Mouse (Mus musculus): ENCODE measurements at regions not wholly inside any gene's neighbourhood (a gene's known extent, or its start where the extent isn't known, plus 50 kb on each side); places are given as distances from the start of the nearest gene placed in this dataset.

GRCm38 (mm10) chr10:22921035-22921965 lies 101.3 kb upstream of the Tcf21 start:
- TF ChIP-seq CTCF (IDR thresholded peaks at IDR 0.05; ENCODE audit: insufficient read depth, low read length) = no peak
- no peak for TF ChIP-seq POLR2A (IDR thresholded peaks at IDR 0.05; ENCODE audit: borderline replicate concordance, extremely low read depth, low read depth, low read length)
- Histone ChIP-seq H3K4me3 (replicated peaks; ENCODE audit: extremely low read depth, low read depth, low read length) (no peak overlapping the region), H3K4me1 (ENCODE audit: control insufficient read depth, insufficient read depth, low read length) (no peaks in the 10 kb centered on the region; the same call in 1 of the 2 replicates)
- 62% methylated on average over 11 of the region's 11 CpGs for WGBS
- no peak for DNase-seq

- no peak for DNase-seq
- TF ChIP-seq POLR2A (IDR thresholded peaks at IDR 0.05; ENCODE audit: borderline replicate concordance, extremely low read depth, low read depth, low read length) (no peak), CTCF (IDR thresholded peaks at IDR 0.05; ENCODE audit: insufficient read depth, low read length) (no peak)
- 63% methylated on average over 1 of the region's 1 CpGs for WGBS
- Histone ChIP-seq H3K4me1 (ENCODE audit: control insufficient read depth, insufficient read depth, low read length) (no peaks in the 10 kb centered on the region; the same call in 1 of the 2 replicates), H3K4me3 (replicated peaks; ENCODE audit: extremely low read depth, low read depth, low read length) (no peak overlapping the region)
Measured at GRCm38 (mm10) chr10:22919869-22920268, 99.9 kb upstream of the Tcf21 start.

GRCm38 (mm10) chr10:22917797-22918196 lies 97.8 kb upstream of the Tcf21 start:
- WGBS = 100% methylated on average over 1 of the region's 1 CpGs
- Histone ChIP-seq H3K4me3 (replicated peaks; ENCODE audit: extremely low read depth, low read depth, low read length) (no peak overlapping the region), H3K4me1 (ENCODE audit: control insufficient read depth, insufficient read depth, low read length) (no peaks in the 10 kb centered on the region; the same call in 1 of the 2 replicates)
- no peak for DNase-seq
- TF ChIP-seq CTCF (IDR thresholded peaks at IDR 0.05; ENCODE audit: insufficient read depth, low read length) = no peak
- no peak for TF ChIP-seq POLR2A (IDR thresholded peaks at IDR 0.05; ENCODE audit: borderline replicate concordance, extremely low read depth, low read depth, low read length)

GRCm38 (mm10) chr10:22915785-22916514 lies 96.0 kb upstream of the Tcf21 start:
- Histone ChIP-seq H3K4me1 (ENCODE audit: control insufficient read depth, insufficient read depth, low read length) (no peaks in the 10 kb centered on the region; the same call in 1 of the 2 replicates), H3K4me3 (replicated peaks; ENCODE audit: extremely low read depth, low read depth, low read length) (no peak overlapping the region)
- no peak for DNase-seq
- 28% methylated on average over 6 of the region's 6 CpGs for WGBS
- TF ChIP-seq CTCF (IDR thresholded peaks at IDR 0.05; ENCODE audit: insufficient read depth, low read length) (no peak), POLR2A (IDR thresholded peaks at IDR 0.05; ENCODE audit: borderline replicate concordance, extremely low read depth, low read depth, low read length) (no peak)

GRCm38 (mm10) chr10:22913112-22913511 lies 93.1 kb upstream of the Tcf21 start:
- H3K4me3 ChIP-seq (replicated peaks; ENCODE audit: extremely low read depth, low read depth, low read length) = no peak overlapping the region
- no peak for DNase-seq
- no peaks in the 10 kb centered on the region for H3K4me1 ChIP-seq (ENCODE audit: control insufficient read depth, insufficient read depth, low read length)
- 67% methylated on average over 1 of the region's 1 CpGs for WGBS
- TF ChIP-seq POLR2A (IDR thresholded peaks at IDR 0.05; ENCODE audit: borderline replicate concordance, extremely low read depth, low read depth, low read length) = no peak
- no peak for TF ChIP-seq CTCF (IDR thresholded peaks at IDR 0.05; ENCODE audit: insufficient read depth, low read length)

GRCm38 (mm10) chr10:22908640-22909039 lies 88.7 kb upstream of the Tcf21 start:
- 58% methylated on average over 6 of the region's 6 CpGs for WGBS
- no peak overlapping the region for H3K4me3 ChIP-seq (replicated peaks; ENCODE audit: extremely low read depth, low read depth, low read length)
- TF ChIP-seq CTCF (IDR thresholded peaks at IDR 0.05; ENCODE audit: insufficient read depth, low read length) = no peak
- TF ChIP-seq POLR2A (IDR thresholded peaks at IDR 0.05; ENCODE audit: borderline replicate concordance, extremely low read depth, low read depth, low read length) = no peak
- H3K4me1 ChIP-seq (ENCODE audit: control insufficient read depth, insufficient read depth, low read length) = no peaks in the 10 kb centered on the region
- DNase-seq = no peak

GRCm38 (mm10) chr10:22905281-22905680 lies 85.3 kb upstream of the Tcf21 start:
- Histone ChIP-seq H3K4me1 (ENCODE audit: control insufficient read depth, insufficient read depth, low read length) (no peaks in the 10 kb centered on the region), H3K4me3 (replicated peaks; ENCODE audit: extremely low read depth, low read depth, low read length) (no peak overlapping the region)
- TF ChIP-seq CTCF (IDR thresholded peaks at IDR 0.05; ENCODE audit: insufficient read depth, low read length) (no peak), POLR2A (IDR thresholded peaks at IDR 0.05; ENCODE audit: borderline replicate concordance, extremely low read depth, low read depth, low read length) (no peak)
- 76% methylated on average over 2 of the region's 2 CpGs for WGBS
- no peak for DNase-seq

- DNase-seq = no peak
- no peak for TF ChIP-seq POLR2A (IDR thresholded peaks at IDR 0.05; ENCODE audit: borderline replicate concordance, extremely low read depth, low read depth, low read length)
- no peak for TF ChIP-seq CTCF (IDR thresholded peaks at IDR 0.05; ENCODE audit: insufficient read depth, low read length)
- H3K4me1 ChIP-seq (ENCODE audit: control insufficient read depth, insufficient read depth, low read length) = no peaks in the 10 kb centered on the region
- 38% methylated on average over 10 of the region's 10 CpGs for WGBS
- H3K4me3 ChIP-seq (replicated peaks; ENCODE audit: extremely low read depth, low read depth, low read length) = no peak overlapping the region
Measured at GRCm38 (mm10) chr10:22893442-22893985, 73.5 kb upstream of the Tcf21 start.

GRCm38 (mm10) chr10:22887451-22887850 lies 67.5 kb upstream of the Tcf21 start:
- no peak overlapping the region for H3K4me3 ChIP-seq (replicated peaks; ENCODE audit: extremely low read depth, low read depth, low read length)
- no peak for TF ChIP-seq POLR2A (IDR thresholded peaks at IDR 0.05; ENCODE audit: borderline replicate concordance, extremely low read depth, low read depth, low read length)
- no peak for TF ChIP-seq CTCF (IDR thresholded peaks at IDR 0.05; ENCODE audit: insufficient read depth, low read length)
- WGBS = 39% methylated on average over 6 of the region's 6 CpGs
- DNase-seq = no peak
- H3K4me1 ChIP-seq (ENCODE audit: control insufficient read depth, insufficient read depth, low read length) = peaks cover 2% of the 10 kb centered on the region
